Mouse (Mus musculus): ENCODE data around the gene Ccnt1.

DNA sequence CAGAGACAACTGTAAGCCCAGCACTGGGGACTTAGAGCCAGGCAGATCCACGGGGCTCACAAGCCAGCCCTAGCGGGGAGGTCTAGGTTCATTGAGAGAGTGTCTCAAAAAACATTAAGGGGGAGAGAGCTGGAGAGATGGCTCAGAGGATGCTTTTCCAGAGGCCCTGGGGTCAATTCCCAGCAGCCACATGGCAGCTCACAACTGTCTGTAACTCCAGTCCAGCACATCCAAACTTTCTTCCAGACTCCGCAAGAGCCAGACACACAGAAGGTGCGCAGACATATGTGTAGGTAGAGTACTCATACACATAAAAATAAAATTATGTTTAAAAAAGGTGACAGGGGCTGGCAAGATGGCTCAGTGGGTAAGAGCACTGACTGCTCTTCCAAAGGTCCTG, 2.6 kb upstream of the Ccnt1 start:
- TF ChIP-seq CTCF (conservative IDR thresholded peaks at IDR 0.05; ENCODE audit: low read length) (no peak), POU5F1 (IDR thresholded peaks at IDR 0.05; ENCODE audit: borderline replicate concordance, low read length) (no peak)
